Mouse (Mus musculus): ENCODE results near the gene Lpp. TPM values are rescaled to one million over a fixed set of nuclear protein-coding genes. Genes with fewer than 3 reads are reported as not detected.

The Lpp gene
- polyA plus RNA-seq (2011; ENCODE audit: insufficient read length, low read depth, missing spikeins): 256 and 360 TPM in 2 replicates

DNA sequence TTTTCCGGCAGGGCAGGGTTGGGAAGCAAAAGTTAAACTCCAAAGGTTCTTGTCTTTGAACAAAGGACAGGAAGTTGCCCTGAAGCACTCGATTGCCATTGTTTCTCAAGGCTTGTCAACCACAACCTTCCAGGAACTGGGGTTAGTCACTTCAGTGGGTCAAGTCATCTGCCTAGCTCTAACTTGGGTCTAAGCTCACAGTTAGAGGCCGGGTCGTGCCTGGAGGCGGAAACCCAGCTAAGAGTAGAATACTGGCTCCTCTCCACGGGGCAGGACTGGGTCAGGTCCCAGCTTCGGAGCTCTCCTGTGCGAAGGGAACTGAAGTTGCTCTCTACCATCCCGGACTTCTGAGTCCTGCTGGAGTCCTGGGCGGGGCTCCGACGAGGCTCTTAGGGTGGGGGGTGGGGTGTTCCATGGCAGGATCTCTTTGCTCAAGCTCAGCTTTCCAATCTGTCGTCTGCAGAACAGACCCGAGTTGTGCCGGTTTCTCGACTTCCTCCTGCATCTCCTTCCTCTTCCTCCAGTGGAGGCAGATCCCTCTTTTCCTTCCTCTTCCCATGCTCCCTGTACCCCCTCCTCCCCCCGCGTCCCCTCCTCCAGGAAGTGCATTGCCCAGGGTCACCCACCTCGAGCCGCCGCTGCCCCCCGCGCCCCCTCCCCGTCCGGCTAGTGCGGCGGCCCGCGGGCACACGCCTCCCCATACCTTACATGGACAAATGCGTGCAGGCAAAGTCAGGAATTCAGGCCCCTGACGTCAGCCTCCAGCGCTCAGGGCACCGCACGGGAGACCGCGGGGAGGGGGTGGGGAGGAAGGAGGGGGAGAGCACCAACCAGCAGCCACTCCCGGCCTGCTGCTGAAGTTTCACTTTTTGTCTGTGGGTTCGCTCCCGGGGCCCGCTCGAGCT lies at the start of gene Lpp:
Gene Lpp (plus strand): TSS at position 857 of the 905 bp plus-strand sequence.
- peak within 1 kb of the TSS; percentile 99 for H3K27ac ChIP-seq (ENCODE audit: insufficient read depth, low read length)
- TF ChIP-seq CTCF (IDR thresholded peaks at IDR 0.05; ENCODE audit: borderline replicate concordance, insufficient read depth, low read length): no peak
- peak; percentile 58 for TF ChIP-seq POLR2A (IDR thresholded peaks at IDR 0.05; ENCODE audit: low read depth, low read length)
- H3K4me1 ChIP-seq (ENCODE audit: control insufficient read depth, insufficient read depth, low read length): peaks cover 18% of the 10 kb centered on the region
- peak within 1 kb of the TSS; percentile 54 for H3K4me3 ChIP-seq (ENCODE audit: insufficient read depth, low read length)

DNA sequence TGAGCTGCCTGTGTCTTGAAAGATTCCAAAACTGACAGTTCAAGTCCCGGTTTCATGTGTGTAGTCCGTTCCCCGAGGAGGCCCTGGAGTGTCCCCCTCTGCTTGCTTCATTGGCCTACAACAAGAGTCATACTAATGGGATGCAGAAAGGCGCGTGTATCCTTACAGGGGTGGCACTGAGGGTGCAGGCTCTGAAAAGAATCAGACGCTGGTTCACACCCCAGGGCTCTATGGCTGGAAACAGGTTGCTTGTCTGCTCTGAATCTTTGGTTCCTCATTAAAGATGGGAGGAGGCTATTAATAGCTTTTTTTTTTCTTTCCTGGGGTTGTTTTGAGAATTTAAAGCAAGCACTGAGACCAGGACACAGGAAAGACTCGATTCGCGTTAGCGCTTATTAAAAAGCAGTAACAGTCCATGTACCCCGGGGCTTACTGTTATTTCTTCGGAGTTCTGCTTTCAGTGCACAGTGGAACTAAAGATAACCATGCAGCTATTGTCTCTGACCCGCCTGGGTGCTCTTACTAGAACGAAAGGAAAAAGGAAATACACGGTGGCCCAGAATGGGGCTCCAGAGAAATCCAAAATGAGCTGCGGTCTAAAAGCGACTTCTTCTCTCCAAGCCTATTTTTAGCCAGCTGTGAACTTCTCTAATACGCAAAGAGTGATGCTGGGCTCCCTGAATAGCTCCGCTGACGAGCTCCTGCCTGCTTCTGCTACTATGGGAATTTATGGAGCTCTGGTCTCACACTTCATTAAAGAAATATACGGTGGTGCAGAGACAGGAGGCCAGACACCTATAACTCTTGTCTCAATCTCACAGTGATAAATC lies 45.5 kb upstream of the Lpp start:
- TF ChIP-seq POLR2A (IDR thresholded peaks at IDR 0.05; ENCODE audit: low read depth, low read length) (no peak), CTCF (IDR thresholded peaks at IDR 0.05; ENCODE audit: borderline replicate concordance, insufficient read depth, low read length) (no peak)
- no peaks in the 10 kb centered on the region for H3K4me1 ChIP-seq (ENCODE audit: control insufficient read depth, insufficient read depth, low read length)
- no peak overlapping the region for H3K27ac ChIP-seq (ENCODE audit: insufficient read depth, low read length)
- no peak overlapping the region for H3K4me3 ChIP-seq (ENCODE audit: insufficient read depth, low read length)

DNA sequence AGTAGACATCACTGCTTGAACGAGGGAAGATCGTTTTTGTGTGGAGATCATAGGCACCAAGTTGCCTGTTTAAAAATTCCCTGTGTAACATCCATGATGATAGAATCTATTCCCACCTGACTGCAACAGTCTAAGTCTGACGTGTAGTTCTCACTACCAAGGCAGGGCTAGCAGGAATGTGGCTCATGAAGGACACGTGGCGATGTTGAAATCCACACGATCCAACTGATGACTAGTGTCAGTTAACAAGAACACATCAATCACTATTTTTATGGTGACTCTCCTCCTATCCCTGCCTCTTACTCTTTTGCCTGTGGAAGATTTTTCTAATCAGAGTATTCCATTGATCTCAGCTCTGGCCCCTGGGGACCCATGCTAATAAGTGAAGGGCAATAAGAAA lies 43.0 kb upstream of the Lpp start:
- H3K4me3 ChIP-seq (ENCODE audit: insufficient read depth, low read length): no peak overlapping the region
- H3K4me1 ChIP-seq (ENCODE audit: control insufficient read depth, insufficient read depth, low read length): no peaks in the 10 kb centered on the region
- TF ChIP-seq POLR2A (IDR thresholded peaks at IDR 0.05; ENCODE audit: low read depth, low read length) (no peak), CTCF (IDR thresholded peaks at IDR 0.05; ENCODE audit: borderline replicate concordance, insufficient read depth, low read length) (no peak)
- H3K27ac ChIP-seq (ENCODE audit: insufficient read depth, low read length): no peak overlapping the region

DNA sequence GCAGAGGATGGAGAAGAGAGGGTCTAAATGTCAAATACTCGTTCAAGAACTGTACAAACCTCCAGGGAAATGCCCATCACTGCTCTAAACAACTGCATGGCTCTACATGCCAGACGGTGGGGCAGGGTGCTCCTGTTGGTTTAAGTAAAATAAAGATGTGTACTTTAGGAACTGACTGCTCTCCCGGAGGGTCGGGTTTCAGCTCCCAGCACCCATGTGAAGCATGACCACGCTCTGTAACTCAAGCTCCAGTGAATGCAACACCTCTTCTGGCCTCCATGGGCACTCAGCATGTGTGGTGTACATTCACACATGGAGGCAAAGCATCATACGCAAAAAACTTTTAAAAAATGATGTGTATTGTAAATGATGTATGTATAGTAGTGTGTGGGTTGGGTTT lies 42.6 kb upstream of the Lpp start:
- no peak for TF ChIP-seq POLR2A (IDR thresholded peaks at IDR 0.05; ENCODE audit: low read depth, low read length)
- no peak for TF ChIP-seq CTCF (IDR thresholded peaks at IDR 0.05; ENCODE audit: borderline replicate concordance, insufficient read depth, low read length)

DNA sequence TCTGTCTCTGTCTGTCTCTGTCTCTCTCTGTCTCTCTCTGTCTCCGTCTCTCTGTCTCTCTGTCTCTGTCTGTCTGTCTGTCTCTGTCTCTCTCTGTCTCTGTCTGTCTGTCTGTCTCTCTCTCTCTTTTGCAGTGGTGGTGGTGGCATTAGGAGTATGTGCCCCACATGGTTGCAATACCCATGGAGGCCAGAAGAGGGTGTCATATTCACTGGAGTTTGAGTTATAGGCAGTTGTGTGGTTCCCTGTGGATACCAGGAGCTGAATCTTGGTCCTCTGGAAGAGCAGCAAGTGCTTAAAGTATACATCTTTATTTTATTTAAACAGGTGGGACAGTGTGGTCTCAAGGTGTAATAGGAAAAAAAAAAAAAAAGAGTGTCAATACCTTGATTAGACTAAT lies 41.5 kb upstream of the Lpp start:
- no peak for TF ChIP-seq CTCF (IDR thresholded peaks at IDR 0.05; ENCODE audit: borderline replicate concordance, insufficient read depth, low read length)
- no peak for TF ChIP-seq POLR2A (IDR thresholded peaks at IDR 0.05; ENCODE audit: low read depth, low read length)
- Histone ChIP-seq H3K4me1 (ENCODE audit: control insufficient read depth, insufficient read depth, low read length) (no peaks in the 10 kb centered on the region), H3K4me3 (ENCODE audit: insufficient read depth, low read length) (no peak overlapping the region), H3K27ac (ENCODE audit: insufficient read depth, low read length) (no peak overlapping the region)

More for the DNA sequence above, 42.6 kb upstream of the Lpp start:
- Histone ChIP-seq H3K27ac (ENCODE audit: insufficient read depth, low read length) (no peak overlapping the region), H3K4me3 (ENCODE audit: insufficient read depth, low read length) (no peak overlapping the region), H3K4me1 (ENCODE audit: control insufficient read depth, insufficient read depth, low read length) (no peaks in the 10 kb centered on the region)

DNA sequence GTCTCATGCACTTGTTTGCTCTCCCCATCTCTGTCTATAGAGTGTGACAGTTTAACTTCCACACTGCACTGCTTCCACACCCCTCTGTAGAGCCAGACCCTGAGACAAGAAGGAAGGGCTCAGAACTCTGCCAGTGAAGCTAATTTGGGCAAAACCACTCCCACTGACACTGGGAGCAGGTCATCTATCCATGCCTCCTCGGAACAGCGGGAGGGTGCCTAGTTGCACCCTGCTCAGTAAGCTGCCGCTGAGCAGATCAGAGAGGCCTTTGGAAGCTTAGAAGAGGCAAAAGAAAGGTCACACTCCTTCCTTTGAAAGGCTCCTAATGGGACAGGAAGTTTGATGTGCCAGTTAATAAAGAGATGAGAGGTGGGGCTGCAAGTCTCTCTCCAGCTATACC lies 39.5 kb upstream of the Lpp start:
- TF ChIP-seq POLR2A (IDR thresholded peaks at IDR 0.05; ENCODE audit: low read depth, low read length) (no peak), CTCF (IDR thresholded peaks at IDR 0.05; ENCODE audit: borderline replicate concordance, insufficient read depth, low read length) (no peak)

DNA sequence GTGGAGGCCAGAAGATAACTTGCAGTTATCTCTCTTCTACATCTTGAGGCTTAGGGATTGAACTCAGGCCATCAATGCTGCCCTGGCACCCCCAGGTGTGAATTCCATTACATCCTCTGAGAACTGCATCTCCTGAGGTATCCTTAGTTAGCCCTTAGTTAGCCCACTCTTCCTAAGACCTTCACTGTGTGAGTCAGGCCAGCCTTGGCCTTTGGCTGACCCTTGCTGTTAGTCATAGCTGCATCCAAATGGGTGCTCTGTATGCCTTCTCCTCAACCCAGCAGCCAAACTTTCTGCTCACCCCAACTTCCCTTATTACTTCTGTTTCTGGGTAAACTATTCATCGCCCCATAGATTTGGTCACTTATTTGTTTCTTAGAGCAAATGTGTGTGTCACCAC lies 31.6 kb upstream of the Lpp start:
- TF ChIP-seq POLR2A (IDR thresholded peaks at IDR 0.05; ENCODE audit: low read depth, low read length): no peak
- TF ChIP-seq CTCF (IDR thresholded peaks at IDR 0.05; ENCODE audit: borderline replicate concordance, insufficient read depth, low read length): no peak
- Histone ChIP-seq H3K4me1 (ENCODE audit: control insufficient read depth, insufficient read depth, low read length) (peaks cover 14% of the 10 kb centered on the region), H3K27ac (ENCODE audit: insufficient read depth, low read length) (no peak overlapping the region), H3K4me3 (ENCODE audit: insufficient read depth, low read length) (no peak overlapping the region)

More for the DNA sequence above, 39.5 kb upstream of the Lpp start:
- Histone ChIP-seq H3K4me3 (ENCODE audit: insufficient read depth, low read length) (no peak overlapping the region), H3K27ac (ENCODE audit: insufficient read depth, low read length) (no peak overlapping the region), H3K4me1 (ENCODE audit: control insufficient read depth, insufficient read depth, low read length) (no peaks in the 10 kb centered on the region)

DNA sequence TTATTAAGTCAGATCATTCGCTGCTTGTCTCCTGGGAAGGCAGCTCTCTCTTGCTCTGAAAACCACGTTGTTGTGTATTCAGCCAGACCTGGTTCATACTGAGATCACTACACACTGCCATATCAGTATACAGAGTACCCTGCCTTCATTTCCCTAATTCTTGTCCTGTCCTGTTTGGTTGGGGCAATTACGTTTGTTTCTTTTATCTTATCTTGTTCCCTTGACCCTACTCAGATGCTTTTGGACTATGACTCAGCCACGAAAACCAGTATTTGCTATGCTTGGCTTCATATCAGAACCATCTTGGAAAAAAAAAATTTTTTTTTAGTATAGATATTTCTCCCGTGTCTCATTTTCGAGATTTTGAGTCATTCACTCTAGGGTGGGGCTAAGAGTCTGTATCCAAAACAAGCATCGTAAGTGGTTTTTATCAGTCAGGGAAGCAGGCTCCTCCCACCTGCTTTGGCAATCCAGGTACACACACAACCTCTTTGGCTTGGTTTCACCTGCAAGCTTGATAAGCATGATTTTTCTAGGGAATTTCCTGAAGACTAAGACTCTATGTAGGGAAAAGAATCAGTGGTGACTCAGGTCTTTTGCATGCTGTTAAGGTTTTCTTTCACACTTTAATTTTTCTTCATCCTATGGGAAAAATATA lies 29.1 kb upstream of the Lpp start:
- peak overlapping the region; percentile 55; the same call in 1 of the 2 replicates for H3K27ac ChIP-seq (ENCODE audit: insufficient read depth, low read length)
- TF ChIP-seq POLR2A (IDR thresholded peaks at IDR 0.05; ENCODE audit: low read depth, low read length): no peak
- TF ChIP-seq CTCF (IDR thresholded peaks at IDR 0.05; ENCODE audit: borderline replicate concordance, insufficient read depth, low read length): no peak
- peaks cover 18% of the 10 kb centered on the region for H3K4me1 ChIP-seq (ENCODE audit: control insufficient read depth, insufficient read depth, low read length)
- H3K4me3 ChIP-seq (ENCODE audit: insufficient read depth, low read length): no peak overlapping the region

DNA sequence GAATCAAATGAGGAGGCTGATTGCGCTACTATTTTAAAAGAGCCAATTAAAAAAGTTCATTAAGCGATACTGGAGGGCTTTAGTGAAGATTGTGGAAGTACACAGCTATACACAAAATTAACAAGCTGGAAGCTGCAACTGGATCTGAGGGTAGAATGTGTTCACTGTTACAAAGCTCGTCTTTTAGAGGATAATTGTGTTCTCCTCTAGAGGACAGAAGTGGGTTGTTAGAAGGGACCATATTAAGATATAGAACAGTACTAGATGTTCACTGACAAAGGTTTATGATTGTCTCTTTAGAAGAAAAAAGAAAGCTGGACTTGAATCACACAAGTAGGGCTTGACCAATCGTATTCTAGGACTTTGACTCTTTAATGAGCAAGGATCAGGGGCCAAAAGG lies 27.4 kb upstream of the Lpp start:
- Histone ChIP-seq H3K4me3 (ENCODE audit: insufficient read depth, low read length) (no peak overlapping the region), H3K27ac (ENCODE audit: insufficient read depth, low read length) (no peak overlapping the region), H3K4me1 (ENCODE audit: control insufficient read depth, insufficient read depth, low read length) (peaks cover 18% of the 10 kb centered on the region)
- no peak for TF ChIP-seq POLR2A (IDR thresholded peaks at IDR 0.05; ENCODE audit: low read depth, low read length)
- TF ChIP-seq CTCF (IDR thresholded peaks at IDR 0.05; ENCODE audit: borderline replicate concordance, insufficient read depth, low read length): no peak
